Mouse (Mus musculus) adrenal gland, postnatal 4 days (tissue): Measurements from ENCODE around the gene Stk39. TPM values are rescaled to one million over a fixed set of nuclear protein-coding genes. Genes with fewer than 3 reads are reported as not detected.

Source experiments
- DNase-seq, 2 experiments: peaks; one replicate each; pipeline ENCODE4 v3.0.0; 2021 to 2022; ENCODE audit warnings: low spot score in 2 of 2, mixed read lengths in 2 of 2
- total RNA-seq, 2 experiments: library from RNA; stranded (reverse); gene quantifications; 2 replicates each; pipeline ENCODE4 v1.2.3; 2021

Gene Stk39
- total RNA-seq, 2 experiments from 2014 or later: 94.9 to 96.1 TPM

- no peak for DNase-seq
Measured at GRCm38 (mm10) chr2:68160566-68160965, 311.5 kb downstream of the Stk39 start.

Other genes with a start within 250 kb of the Stk39 start
- not detected for gene 4933409G03Rik, start 110.1 kb upstream of the Stk39 start, total RNA-seq
- not detected for gene 4932414N04Rik, start 184.2 kb upstream of the Stk39 start, total RNA-seq